Mouse (Mus musculus): ENCODE data around the gene Gimd1. TPM values are rescaled to one million over a fixed set of nuclear protein-coding genes. Genes with fewer than 3 reads are reported as not detected.
A peak's percentile ranks its signal among the peaks of the same experiment; 100 is the strongest.

Gene Gimd1
- total and polyA plus RNA-seq, 3 experiments = not detected

DNA sequence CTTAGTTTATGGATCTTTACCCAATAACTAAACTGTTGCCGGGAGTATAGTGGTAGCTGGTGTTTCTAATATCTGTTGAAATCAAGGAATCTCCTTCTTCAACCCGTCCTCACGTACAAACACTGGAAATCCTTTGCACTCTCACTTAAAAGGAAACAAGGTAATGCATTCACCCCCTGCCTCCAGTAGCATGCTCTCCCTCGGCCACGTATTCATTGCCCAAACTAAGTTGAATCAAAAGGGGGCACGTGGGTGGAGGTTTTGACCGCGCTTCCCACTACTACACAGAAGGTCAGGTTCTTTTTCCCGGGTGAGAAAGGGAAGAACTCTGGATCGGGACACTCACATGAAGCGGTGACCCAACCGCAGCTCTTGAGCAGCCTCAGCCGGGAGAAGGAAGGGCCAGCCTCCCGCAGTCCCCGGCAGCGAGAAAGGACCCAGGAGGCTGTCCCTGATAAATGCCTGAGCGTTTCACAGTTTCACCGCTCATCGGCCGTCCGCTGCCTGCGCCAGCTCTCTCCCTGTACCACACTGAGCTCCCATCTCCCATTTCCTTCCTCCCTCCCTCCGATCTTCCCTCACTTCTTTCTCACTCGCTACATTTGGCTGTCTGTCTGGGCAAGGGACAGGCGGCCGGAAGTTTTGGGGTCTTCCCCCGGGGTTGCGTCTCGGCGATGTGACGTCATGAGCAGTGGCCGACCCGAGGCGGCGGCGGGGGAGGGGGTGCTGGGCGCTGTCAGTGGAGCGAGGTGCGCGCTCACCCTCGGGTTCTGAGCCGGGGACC lies 54.0 kb downstream of the Gimd1 start, which contains the start of gene Tbck (continued):
- peak; percentile 61 for TF ChIP-seq POLR2AphosphoS2 (IDR thresholded peaks at IDR 0.05; ENCODE audit: low read length)
- TF ChIP-seq GATA1 (IDR thresholded peaks at IDR 0.05; ENCODE audit: low read depth, low read length) = no peak
- TF ChIP-seq CTCF (IDR thresholded peaks at IDR 0.05 in 2 of 3, conservative IDR thresholded peaks at IDR 0.05 in 1 of 3; ENCODE audit: control insufficient read depth in 1 of 3, insufficient read depth in 1 of 3, low read depth in 2 of 3, low read length in 3 of 3, poor library complexity in 1 of 3, severe bottlenecking in 1 of 3) = peak in 1 of 3 experiments; percentile 25; a peak in 1 of 6 replicates
- 0 out of 2 replicates have a peak, but pooled peaks have one; percentile 24 for TF ChIP-seq NRF1 (IDR thresholded peaks at IDR 0.05; ENCODE audit: insufficient read depth, low read depth, low read length, poor library complexity, severe bottlenecking)
- no peak for TF ChIP-seq ZNF384 (IDR thresholded peaks at IDR 0.05; ENCODE audit: low read depth, low read length)
- no peak for TF ChIP-seq ZKSCAN1 (IDR thresholded peaks at IDR 0.05; ENCODE audit: low read depth, low read length)
- TF ChIP-seq KAT2A (conservative IDR thresholded peaks at IDR 0.05; ENCODE audit: low read depth, low read length) = peak; percentile 91
- TF ChIP-seq E2F4 (IDR thresholded peaks at IDR 0.05; ENCODE audit: borderline replicate concordance, low read depth, low read length) = no peak
- TF ChIP-seq ETS1 (IDR thresholded peaks at IDR 0.05; ENCODE audit: low read depth, low read length) = peak; percentile 48; the same call in 1 of the 2 replicates
- TF ChIP-seq USF1 (IDR thresholded peaks at IDR 0.05; ENCODE audit: low read depth, low read length) = 0 out of 2 replicates have a peak, but pooled peaks have one; percentile 17
- TF ChIP-seq ZMIZ1 (IDR thresholded peaks at IDR 0.05; ENCODE audit: low read depth, low read length) = 0 out of 2 replicates have a peak, but pooled peaks have one; percentile 17
- peak; percentile 95 for TF ChIP-seq SIN3A (IDR thresholded peaks at IDR 0.05; ENCODE audit: low read length)
- TF ChIP-seq RCOR1 (IDR thresholded peaks at IDR 0.05; ENCODE audit: low read depth, low read length) = no peak
- no peak for TF ChIP-seq SMC3 (IDR thresholded peaks at IDR 0.05; ENCODE audit: low read depth, low read length)
- peak; percentile 98 for TF ChIP-seq MAZ (IDR thresholded peaks at IDR 0.05; ENCODE audit: low read depth, low read length)
- peak; percentile 51 to 81; a peak in 3 of 4 replicates for TF ChIP-seq POLR2A (IDR thresholded peaks at IDR 0.05; ENCODE audit: control insufficient read depth in 1 of 2, insufficient read depth in 1 of 2, low read depth in 1 of 2, low read length in 2 of 2, poor library complexity in 1 of 2)
- no peak; the same call in 1 of the 2 replicates for TF ChIP-seq RAD21 (IDR thresholded peaks at IDR 0.05; ENCODE audit: low read depth, low read length)
- TF ChIP-seq GABPA (IDR thresholded peaks at IDR 0.05; ENCODE audit: low read depth, low read length) = no peak; the same call in 1 of the 2 replicates
- no peak for TF ChIP-seq MEF2A (IDR thresholded peaks at IDR 0.05; ENCODE audit: extremely low read depth, insufficient replicate concordance, low read depth, low read length, poor library complexity, severe bottlenecking)
- peak; percentile 85 for TF ChIP-seq MXI1 (IDR thresholded peaks at IDR 0.05; ENCODE audit: low read depth, low read length)

DNA sequence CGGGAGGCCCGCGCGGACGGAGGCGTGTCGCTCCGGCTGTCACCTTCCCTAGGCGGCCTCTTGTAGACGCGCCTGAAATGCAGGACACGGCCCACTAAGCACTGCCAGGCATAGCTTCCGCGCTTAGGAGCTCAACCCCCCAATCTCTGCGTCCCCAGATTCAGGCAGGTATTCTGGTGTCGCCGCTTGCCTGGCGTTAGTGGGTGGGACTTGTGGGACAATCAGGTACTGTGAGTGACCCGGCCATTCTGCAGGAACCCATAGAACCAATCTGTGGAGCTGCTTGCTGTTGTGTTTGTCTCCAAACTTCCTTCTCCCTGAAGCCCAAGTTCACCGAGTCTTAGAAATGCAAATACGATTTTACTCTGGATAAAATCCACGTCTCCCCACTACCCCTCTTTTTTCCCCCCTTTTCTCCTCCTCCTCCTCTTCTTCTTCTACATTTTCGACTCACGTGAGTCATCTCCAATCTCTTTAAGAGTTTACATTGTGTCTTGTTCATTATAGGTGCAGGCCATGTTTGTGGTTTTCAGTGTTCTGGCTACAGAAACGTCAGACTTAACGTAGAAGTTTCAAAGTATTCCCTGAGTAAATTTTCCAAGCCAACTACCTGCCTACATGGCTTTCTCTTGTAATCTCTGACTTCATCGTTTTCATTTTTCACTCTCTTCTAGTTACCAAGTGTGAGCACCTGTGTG lies 54.8 kb downstream of the Gimd1 start, which contains the start of gene Aimp1:
TSS of gene Aimp1 (minus strand) at position 140 of the 698 bp plus-strand sequence.
- Histone ChIP-seq H3K27ac (ENCODE audit: control insufficient read depth, low read depth, low read length) (peak within 1 kb of the TSS; percentile 91), H3K27me3 (ENCODE audit: control insufficient read depth in 1 of 2, insufficient read depth in 2 of 2, low read length in 2 of 2) (no peaks in the 10 kb centered on the region), H3K4me3 (ENCODE audit: control insufficient read depth in 1 of 2, insufficient read depth in 1 of 2, low read depth in 2 of 2, low read length in 2 of 2) (peak within 1 kb of the TSS; percentile 69 to 98), H3K9me3 (replicated peaks; ENCODE audit: insufficient read depth, low read length) (no peaks in the 10 kb centered on the region), H3K79me2 (ENCODE audit: control insufficient read depth, insufficient read depth, low read length, poor library complexity) (peaks cover 28% of the 10 kb centered on the region), H3K9ac (ENCODE audit: control insufficient read depth, low read depth, low read length, poor library complexity, severe bottlenecking) (peak within 1 kb of the TSS; percentile 91), H3K36me3 (ENCODE audit: control insufficient read depth in 1 of 2, insufficient read depth in 2 of 2, low read length in 2 of 2) (peaks cover 0 to 10% of the 10 kb centered on the region in 2 experiments; a peak in 3 of 4 replicates), H3K4me1 (ENCODE audit: control insufficient read depth in 1 of 2, insufficient read depth in 2 of 2, low read length in 2 of 2) (peaks cover 3 to 7% of the 10 kb centered on the region in 2 experiments)
- TF ChIP-seq RCOR1 (IDR thresholded peaks at IDR 0.05; ENCODE audit: low read depth, low read length) (0 out of 2 replicates have a peak, but pooled peaks have one; percentile 5), ZC3H11A (IDR thresholded peaks at IDR 0.05; ENCODE audit: low read depth, low read length) (no peak), ZMIZ1 (IDR thresholded peaks at IDR 0.05; ENCODE audit: low read depth, low read length) (0 out of 2 replicates have a peak, but pooled peaks have one; percentile 2), POLR2AphosphoS5 (IDR thresholded peaks at IDR 0.05; ENCODE audit: borderline replicate concordance, low read depth, low read length) (no peak), BHLHE40 (IDR thresholded peaks at IDR 0.05; ENCODE audit: borderline replicate concordance, low read depth, low read length) (peak; percentile 46; the same call in 1 of the 2 replicates)
- no peak for DNase-seq (ENCODE audit: low read depth, low spot score)
